Mouse (Mus musculus): ENCODE results near the gene Cercam. TPM values are rescaled to one million over a fixed set of nuclear protein-coding genes. Genes with fewer than 3 reads are reported as not detected.

Gene Cercam
- polyA plus RNA-seq, 1 experiment from 2014 or later, result 13.2 TPM

DNA sequence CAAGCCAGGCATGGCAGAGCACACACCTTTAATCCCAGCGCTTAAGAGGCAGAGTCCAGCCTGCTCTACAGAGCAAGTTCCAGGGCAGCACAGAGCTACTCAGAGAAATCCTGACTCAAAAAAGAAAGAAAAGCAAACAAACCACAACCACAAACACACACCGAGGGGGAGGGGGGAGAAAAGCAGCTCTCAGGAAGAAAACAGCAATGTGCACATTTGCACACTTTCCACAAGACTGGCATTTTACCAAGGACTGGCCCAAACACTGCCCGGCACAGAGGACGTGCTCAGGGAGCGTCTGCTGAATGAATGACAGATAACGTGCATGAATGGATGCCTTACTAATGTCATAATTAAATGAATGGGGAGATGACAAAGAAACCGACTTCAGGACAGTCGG lies 19.9 kb upstream of the Cercam start:
- peaks cover 33% of the 10 kb centered on the region for H3K4me1 ChIP-seq (ENCODE audit: control insufficient read depth, insufficient read depth, low read length)
- H3K4me3 ChIP-seq (replicated peaks; ENCODE audit: low read depth, low read length), result no peak overlapping the region

DNA sequence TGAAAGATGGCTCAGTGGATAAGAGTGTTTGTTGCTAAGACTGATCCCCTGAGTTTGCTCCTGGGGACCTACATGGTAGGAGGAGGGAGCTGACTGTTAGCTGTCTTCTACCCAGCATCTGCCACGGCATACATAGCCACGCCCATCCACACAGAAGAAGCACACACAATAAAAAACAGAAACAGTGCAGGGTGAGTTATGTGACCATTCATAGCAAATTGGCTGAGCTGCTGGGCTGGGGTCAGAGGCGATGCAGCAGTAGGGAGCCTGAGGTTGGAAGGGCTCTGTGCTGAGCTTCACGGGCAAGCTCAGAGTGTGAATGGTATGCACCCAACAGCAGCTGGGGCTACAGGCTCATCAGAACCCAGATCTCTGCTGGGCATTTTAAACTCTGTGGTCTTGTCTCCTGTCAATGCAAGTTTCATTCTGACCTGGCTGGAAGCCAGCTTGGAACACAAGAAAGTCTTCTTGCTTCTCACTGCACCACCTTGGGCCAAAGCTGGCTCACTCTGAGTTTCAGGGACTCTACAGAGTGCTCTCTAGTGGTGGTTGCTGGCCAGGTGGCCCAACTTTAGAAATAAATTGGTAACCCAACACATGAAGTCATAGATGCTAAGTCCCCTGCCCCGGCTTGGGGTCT lies 19.0 kb upstream of the Cercam start:
- Histone ChIP-seq H3K9ac (replicated peaks; ENCODE audit: low read length) (no peak overlapping the region), H3K4me3 (replicated peaks; ENCODE audit: low read depth, low read length) (no peak overlapping the region), H3K36me3 (ENCODE audit: control insufficient read depth, insufficient read depth, low read length) (no peaks in the 10 kb centered on the region), H3K4me2 (ENCODE audit: low read length) (no peak overlapping the region), H3K9me3 (ENCODE audit: control insufficient read depth, low read length) (no peaks in the 10 kb centered on the region), H3K27me3 (ENCODE audit: control insufficient read depth, insufficient read depth, low read length) (no peaks in the 10 kb centered on the region), H3K27ac (replicated peaks; ENCODE audit: low read depth, low read length) (no peak overlapping the region; the same call in 1 of the 2 replicates), H3K4me1 (ENCODE audit: control insufficient read depth, insufficient read depth, low read length) (peaks cover 24% of the 10 kb centered on the region)
- ATAC-seq (ENCODE audit: low FRiP score, low TSS enrichment) (no peak), DNase-seq (no peak)
- WGBS, result 47% methylated on average over 5 of the region's 5 CpGs

More for the DNA sequence above, 19.9 kb upstream of the Cercam start:
- H3K4me2 ChIP-seq (ENCODE audit: low read length), result no peak overlapping the region
- no peaks in the 10 kb centered on the region for H3K27me3 ChIP-seq (ENCODE audit: control insufficient read depth, insufficient read depth, low read length)
- DNase-seq (no peak), ATAC-seq (ENCODE audit: low FRiP score, low TSS enrichment) (no peak)
- no peaks in the 10 kb centered on the region for H3K9me3 ChIP-seq (ENCODE audit: control insufficient read depth, low read length)
- H3K9ac ChIP-seq (replicated peaks; ENCODE audit: low read length), result no peak overlapping the region
- no peaks in the 10 kb centered on the region for H3K36me3 ChIP-seq (ENCODE audit: control insufficient read depth, insufficient read depth, low read length)
- no peak overlapping the region for H3K27ac ChIP-seq (replicated peaks; ENCODE audit: low read depth, low read length)
- WGBS, result 27% methylated on average over 8 of the region's 8 CpGs

DNA sequence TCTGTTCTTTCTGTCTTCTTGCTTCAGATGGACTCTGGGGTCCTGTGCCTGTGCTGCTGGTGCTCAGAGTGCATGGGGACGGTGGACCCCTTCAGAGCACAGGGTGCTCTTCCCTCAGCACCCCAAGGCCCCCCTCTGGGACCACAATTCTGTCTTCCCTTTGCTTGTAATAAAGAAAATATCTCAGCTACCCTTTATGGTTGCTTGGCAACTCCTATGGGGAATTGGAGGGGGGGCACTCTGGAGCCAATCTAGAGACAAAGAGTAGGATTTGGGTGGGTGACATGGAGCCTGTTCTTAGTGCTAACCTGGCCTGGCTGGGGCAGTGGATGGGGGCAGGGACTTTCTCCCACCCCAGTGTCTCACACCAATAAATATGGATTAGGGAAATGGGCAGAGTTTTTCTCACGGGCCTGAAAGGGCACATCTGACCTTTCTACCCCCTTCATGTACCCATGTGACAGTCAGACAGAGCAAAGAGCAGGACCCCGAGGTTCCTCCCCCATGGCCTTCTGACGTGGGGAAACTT lies 15.9 kb upstream of the Cercam start:
- DNase-seq (peak; percentile 43), ATAC-seq (ENCODE audit: low FRiP score, low TSS enrichment) (no peak)
- Histone ChIP-seq H3K9ac (replicated peaks; ENCODE audit: low read length) (no peak overlapping the region), H3K27ac (replicated peaks; ENCODE audit: low read depth, low read length) (peak overlapping the region; percentile 69), H3K4me2 (ENCODE audit: low read length) (no peak overlapping the region), H3K4me1 (ENCODE audit: control insufficient read depth, insufficient read depth, low read length) (peaks cover 33% of the 10 kb centered on the region), H3K27me3 (ENCODE audit: control insufficient read depth, insufficient read depth, low read length) (no peaks in the 10 kb centered on the region), H3K9me3 (ENCODE audit: control insufficient read depth, low read length) (no peaks in the 10 kb centered on the region), H3K36me3 (ENCODE audit: control insufficient read depth, insufficient read depth, low read length) (no peaks in the 10 kb centered on the region), H3K4me3 (replicated peaks; ENCODE audit: low read depth, low read length) (no peak overlapping the region)
- WGBS, result 6% methylated on average over 4 of the region's 4 CpGs

DNA sequence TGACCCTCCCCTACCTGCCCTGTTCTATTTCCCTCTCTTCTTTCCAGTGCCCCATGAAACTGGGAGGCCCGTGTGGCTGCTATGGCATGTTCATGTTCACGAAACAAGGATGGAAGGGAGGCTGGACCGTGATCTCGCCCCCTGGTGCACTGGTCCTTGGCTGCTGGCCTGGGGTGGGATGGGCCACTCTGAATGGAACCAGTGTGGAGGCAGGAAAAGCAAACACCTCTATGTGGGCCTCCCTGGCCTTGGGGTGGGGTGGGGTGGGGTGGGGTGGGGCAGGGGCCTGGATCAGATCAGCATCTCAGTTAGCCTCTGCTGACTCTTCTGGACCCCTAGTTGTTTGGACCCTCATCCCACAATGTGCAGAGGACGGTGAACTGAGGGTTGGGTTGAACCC lies 15.2 kb upstream of the Cercam start:
- Histone ChIP-seq H3K36me3 (ENCODE audit: control insufficient read depth, insufficient read depth, low read length) (no peaks in the 10 kb centered on the region), H3K9ac (replicated peaks; ENCODE audit: low read length) (no peak overlapping the region), H3K4me1 (ENCODE audit: control insufficient read depth, insufficient read depth, low read length) (peaks cover 33% of the 10 kb centered on the region), H3K27ac (replicated peaks; ENCODE audit: low read depth, low read length) (peak overlapping the region; percentile 69; the same call in 1 of the 2 replicates), H3K4me2 (ENCODE audit: low read length) (no peak overlapping the region), H3K9me3 (ENCODE audit: control insufficient read depth, low read length) (no peaks in the 10 kb centered on the region), H3K4me3 (replicated peaks; ENCODE audit: low read depth, low read length) (no peak overlapping the region), H3K27me3 (ENCODE audit: control insufficient read depth, insufficient read depth, low read length) (no peaks in the 10 kb centered on the region)
- no peak for DNase-seq
- no peak for ATAC-seq (ENCODE audit: low FRiP score, low TSS enrichment)
- 46% methylated on average over 5 of the region's 5 CpGs for WGBS

DNA sequence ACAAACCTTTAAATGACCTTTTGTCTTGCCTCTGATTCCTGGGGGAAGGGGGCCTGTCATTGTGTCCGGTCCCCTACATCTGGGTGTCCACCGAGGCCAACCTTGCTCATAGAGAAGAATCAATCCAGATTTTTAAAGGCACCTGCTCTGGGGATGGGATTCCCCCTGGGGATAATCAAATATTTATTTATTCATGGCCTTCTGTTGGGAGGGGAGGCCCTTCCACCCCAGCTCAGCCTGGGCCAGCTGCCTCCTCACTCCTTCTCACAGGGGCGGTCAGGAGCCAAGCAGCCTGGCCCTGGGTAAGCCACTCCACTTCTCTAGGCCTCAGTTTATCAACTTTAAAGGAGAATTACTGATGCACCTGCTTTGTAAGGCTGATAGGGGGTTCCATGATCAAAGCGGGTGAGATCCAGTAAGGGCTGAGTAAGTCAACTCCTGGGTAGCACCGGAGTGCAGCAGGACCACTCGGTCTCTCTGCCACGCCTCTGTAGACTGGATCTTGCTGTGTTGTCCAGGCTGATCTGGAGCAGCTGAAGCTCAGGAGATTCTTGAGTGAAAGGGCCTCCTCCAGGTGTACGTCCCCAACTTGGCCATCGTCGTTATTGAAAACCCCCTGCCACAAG lies 13.3 kb upstream of the Cercam start:
- DNase-seq, result no peak
- H3K27ac ChIP-seq (replicated peaks; ENCODE audit: low read depth, low read length), result peak overlapping the region; percentile 76
- 25% methylated on average over 10 of the region's 10 CpGs for WGBS
- no peak overlapping the region for H3K9ac ChIP-seq (replicated peaks; ENCODE audit: low read length)
- peaks cover 28% of the 10 kb centered on the region for H3K4me1 ChIP-seq (ENCODE audit: control insufficient read depth, insufficient read depth, low read length)
- ATAC-seq (ENCODE audit: low FRiP score, low TSS enrichment), result no peak
- H3K4me3 ChIP-seq (replicated peaks; ENCODE audit: low read depth, low read length), result no peak overlapping the region
- no peaks in the 10 kb centered on the region for H3K36me3 ChIP-seq (ENCODE audit: control insufficient read depth, insufficient read depth, low read length)
- H3K9me3 ChIP-seq (ENCODE audit: control insufficient read depth, low read length), result no peaks in the 10 kb centered on the region
- no peaks in the 10 kb centered on the region for H3K27me3 ChIP-seq (ENCODE audit: control insufficient read depth, insufficient read depth, low read length)
- no peak overlapping the region for H3K4me2 ChIP-seq (ENCODE audit: low read length)

DNA sequence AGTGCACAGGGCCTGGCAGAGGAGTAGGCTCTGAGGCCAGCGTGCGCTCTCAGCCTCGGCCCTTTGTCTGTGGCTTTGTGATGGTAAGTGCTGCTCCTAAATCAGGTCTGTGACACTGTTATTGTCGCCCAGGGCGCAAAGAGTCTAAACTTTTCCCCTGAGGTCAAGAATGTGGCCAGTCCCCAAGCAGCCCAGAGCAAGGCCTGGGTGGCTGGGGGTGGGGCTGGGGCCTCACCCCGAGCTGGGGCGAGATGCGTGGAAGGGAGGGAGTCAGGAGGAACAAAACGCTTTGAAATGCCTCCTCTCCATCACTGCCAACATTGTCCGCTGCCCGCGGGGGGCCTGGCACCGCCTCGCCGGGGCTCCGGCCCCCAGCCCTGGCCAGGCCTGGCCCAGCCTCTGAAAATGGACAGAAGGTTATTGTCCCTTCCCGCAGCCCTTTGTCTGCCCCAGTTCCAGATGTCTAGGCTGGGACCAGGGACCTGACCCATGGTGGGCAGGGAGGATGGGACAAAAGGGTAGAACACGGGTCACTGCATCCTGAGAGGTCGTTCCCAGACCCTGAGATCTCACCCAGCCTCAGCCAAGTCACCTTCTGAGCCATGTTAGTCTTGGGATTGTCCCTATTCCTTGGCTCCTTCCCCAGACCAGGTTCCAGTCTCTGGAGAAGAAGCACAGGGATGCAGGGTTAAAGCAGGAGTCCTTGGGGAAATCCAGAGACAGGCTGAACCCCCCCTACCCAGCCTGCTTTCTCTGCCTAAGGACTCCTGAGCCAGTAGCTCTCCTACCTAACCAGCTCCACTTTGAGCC lies 12.3 kb upstream of the Cercam start:
- WGBS, result 6% methylated on average over 19 of the region's 19 CpGs
- no peak overlapping the region for H3K4me2 ChIP-seq (ENCODE audit: low read length)

DNA sequence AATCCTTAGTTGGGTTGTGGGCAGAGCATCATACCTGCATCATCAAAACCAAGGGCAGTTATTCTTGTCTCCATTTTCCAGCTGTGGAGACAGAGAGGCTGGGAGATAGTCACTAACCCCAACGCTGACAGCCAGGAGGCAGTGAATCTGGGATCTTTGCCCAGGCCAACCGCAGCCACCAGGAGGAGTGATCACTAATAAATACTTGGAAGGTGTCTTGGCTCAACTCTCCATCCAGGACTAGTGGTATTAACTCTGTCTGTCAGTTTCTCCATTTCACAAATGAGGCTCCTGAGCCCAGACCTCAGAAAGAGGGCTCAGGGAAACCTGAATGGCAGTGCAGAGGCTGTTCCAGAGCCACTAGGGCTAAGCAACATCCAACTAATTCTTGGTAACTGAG lies 11.6 kb upstream of the Cercam start:
- peaks cover 28% of the 10 kb centered on the region for H3K4me1 ChIP-seq (ENCODE audit: control insufficient read depth, insufficient read depth, low read length)
- H3K9me3 ChIP-seq (ENCODE audit: control insufficient read depth, low read length), result no peaks in the 10 kb centered on the region
- DNase-seq (no peak), ATAC-seq (ENCODE audit: low FRiP score, low TSS enrichment) (no peak)
- no peaks in the 10 kb centered on the region for H3K27me3 ChIP-seq (ENCODE audit: control insufficient read depth, insufficient read depth, low read length)
- H3K4me2 ChIP-seq (ENCODE audit: low read length), result no peak overlapping the region
- H3K9ac ChIP-seq (replicated peaks; ENCODE audit: low read length), result no peak overlapping the region
- 24% methylated on average over 2 of the region's 2 CpGs for WGBS
- no peak overlapping the region for H3K4me3 ChIP-seq (replicated peaks; ENCODE audit: low read depth, low read length)
- no peaks in the 10 kb centered on the region for H3K36me3 ChIP-seq (ENCODE audit: control insufficient read depth, insufficient read depth, low read length)
- H3K27ac ChIP-seq (replicated peaks; ENCODE audit: low read depth, low read length), result peak overlapping the region; percentile 76; the same call in 1 of the 2 replicates

More for the DNA sequence above, 12.3 kb upstream of the Cercam start:
- H3K36me3 ChIP-seq (ENCODE audit: control insufficient read depth, insufficient read depth, low read length), result no peaks in the 10 kb centered on the region
- ATAC-seq (ENCODE audit: low FRiP score, low TSS enrichment), result no peak
- H3K9me3 ChIP-seq (ENCODE audit: control insufficient read depth, low read length), result no peaks in the 10 kb centered on the region
- peak overlapping the region; percentile 76 for H3K27ac ChIP-seq (replicated peaks; ENCODE audit: low read depth, low read length)
- no peaks in the 10 kb centered on the region for H3K27me3 ChIP-seq (ENCODE audit: control insufficient read depth, insufficient read depth, low read length)
- H3K4me1 ChIP-seq (ENCODE audit: control insufficient read depth, insufficient read depth, low read length), result peaks cover 28% of the 10 kb centered on the region
- DNase-seq, result no peak
- H3K4me3 ChIP-seq (replicated peaks; ENCODE audit: low read depth, low read length), result no peak overlapping the region
- peak overlapping the region; percentile 29; the same call in 1 of the 2 replicates for H3K9ac ChIP-seq (replicated peaks; ENCODE audit: low read length)

DNA sequence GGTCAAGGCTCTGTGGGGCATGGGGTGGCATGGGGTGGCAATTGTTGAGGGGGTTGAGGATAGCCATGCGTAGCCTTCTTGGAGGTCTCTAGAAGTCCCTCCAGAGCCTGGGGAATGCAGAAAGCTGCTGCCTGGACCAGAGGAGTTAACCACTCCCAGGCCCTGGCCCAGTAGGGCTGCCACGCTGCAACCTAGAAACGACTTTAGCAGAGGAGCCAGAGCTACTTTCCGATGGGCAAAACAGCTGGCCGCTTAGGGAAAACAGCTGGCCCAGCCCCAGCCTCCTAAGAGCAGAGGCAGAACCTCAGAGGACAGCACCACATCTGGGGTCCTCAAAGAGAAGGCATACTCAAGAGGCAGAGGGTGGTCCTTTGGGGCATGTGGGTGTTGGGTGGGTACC lies 11.0 kb upstream of the Cercam start:
- 74% methylated on average over 5 of the region's 5 CpGs for WGBS
- no peak for DNase-seq
- no peak overlapping the region for H3K9ac ChIP-seq (replicated peaks; ENCODE audit: low read length)

More for the DNA sequence above, 11.0 kb upstream of the Cercam start:
- no peak overlapping the region for H3K27ac ChIP-seq (replicated peaks; ENCODE audit: low read depth, low read length)
- no peak overlapping the region for H3K4me3 ChIP-seq (replicated peaks; ENCODE audit: low read depth, low read length)
- no peaks in the 10 kb centered on the region for H3K36me3 ChIP-seq (ENCODE audit: control insufficient read depth, insufficient read depth, low read length)
- no peaks in the 10 kb centered on the region for H3K27me3 ChIP-seq (ENCODE audit: control insufficient read depth, insufficient read depth, low read length)
- no peaks in the 10 kb centered on the region for H3K9me3 ChIP-seq (ENCODE audit: control insufficient read depth, low read length)
- H3K4me1 ChIP-seq (ENCODE audit: control insufficient read depth, insufficient read depth, low read length), result peaks cover 23% of the 10 kb centered on the region
- ATAC-seq (ENCODE audit: low FRiP score, low TSS enrichment), result no peak
- no peak overlapping the region for H3K4me2 ChIP-seq (ENCODE audit: low read length)
